Mouse (Mus musculus): ENCODE data around the gene Cbr2.

DNA sequence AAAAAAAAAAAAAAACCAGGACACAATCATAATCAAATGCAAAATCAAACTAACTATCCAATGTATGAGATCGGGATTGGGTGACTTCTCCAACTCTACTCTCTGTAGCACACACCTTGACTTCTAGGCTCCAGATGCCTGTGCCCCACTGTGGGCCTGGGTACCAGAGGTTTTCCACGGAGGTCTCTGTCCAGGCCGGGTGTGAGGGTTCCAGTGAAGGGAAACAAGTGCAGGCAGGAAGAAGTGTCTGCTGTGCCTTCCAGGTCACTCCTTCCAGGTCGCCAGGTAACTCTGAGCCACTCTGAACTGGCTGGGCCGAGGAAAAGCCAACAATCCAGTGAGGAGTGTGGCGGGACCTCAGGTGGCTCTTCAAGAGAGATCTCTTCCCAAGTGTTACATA lies 4.5 kb upstream of the Cbr2 start:
- TF ChIP-seq CTCF (IDR thresholded peaks at IDR 0.05; ENCODE audit: low read depth): no peak
- TF ChIP-seq EP300 (IDR thresholded peaks at IDR 0.05; ENCODE audit: low read depth): no peak
